Mouse (Mus musculus) CH12.LX (cell line): ENCODE results near the gene Tubgcp6. TPM values are rescaled to one million over a fixed set of nuclear protein-coding genes. Genes with fewer than 3 reads are reported as not detected.

Experiments
- polyA plus RNA-seq: library from polyadenylated mRNA; unstranded; fragments of >175 nt; gene quantifications from 2 replicates; pipeline ENCODE4 v1.2.1, GENCODE M21; 2012; ENCODE audit warnings: low read depth; ENCODE audit not compliant: insufficient read length
- total RNA-seq, 2 experiments: library from RNA; depleted of rRNA; stranded (reverse); fragments of 300-350 nt in 1 of 2; fragments of >200 nt in 1 of 2; gene quantifications; 2 replicates each; pipeline ENCODE4 v1.2.3; 2012 to 2014

Tubgcp6 gene
- total and polyA plus RNA-seq, 3 experiments: 12.7 to 17.0 (median 13.3) TPM

Other genes starting within 250 kb of the Tubgcp6 start
- gene Ttll8, start 168.7 kb downstream of the Tubgcp6 start, total RNA-seq (2012; rRNA removed): not detected in 2 replicates
- not detected in 2 replicates for gene Ttll8, start 168.7 kb downstream of the Tubgcp6 start, total RNA-seq (2014; rRNA removed)
- gene Ttll8, start 168.7 kb downstream of the Tubgcp6 start, polyA plus RNA-seq: not detected in 2 replicates
- gene Mlc1, start 144.1 kb downstream of the Tubgcp6 start, total RNA-seq (2012; rRNA removed): not detected in 2 replicates
- gene Mlc1, start 144.1 kb downstream of the Tubgcp6 start, total RNA-seq (2014; rRNA removed): not detected in 2 replicates
- not detected in 2 replicates for gene Mlc1, start 144.1 kb downstream of the Tubgcp6 start, polyA plus RNA-seq
- not detected in 2 replicates for gene Mov10l1, start 140.2 kb downstream of the Tubgcp6 start, total RNA-seq (2012; rRNA removed)
- gene Mov10l1, start 140.2 kb downstream of the Tubgcp6 start, total RNA-seq (2014; rRNA removed): not detected in 2 replicates
- not detected in 2 replicates for gene Mov10l1, start 140.2 kb downstream of the Tubgcp6 start, polyA plus RNA-seq
- gene Panx2, start 63.4 kb downstream of the Tubgcp6 start, total RNA-seq (2012; rRNA removed): not detected in 2 replicates
- gene Panx2, start 63.4 kb downstream of the Tubgcp6 start, total RNA-seq (2014; rRNA removed): not detected in 2 replicates
- not detected in 2 replicates for gene Panx2, start 63.4 kb downstream of the Tubgcp6 start, polyA plus RNA-seq
- gene Trabd, start 48.0 kb downstream of the Tubgcp6 start, total RNA-seq (2012; rRNA removed): 70.6 and 74.7 TPM in 2 replicates
- gene Trabd, start 48.0 kb downstream of the Tubgcp6 start, total RNA-seq (2014; rRNA removed): 38.0 and 39.2 TPM in 2 replicates
- 49.5 and 53.5 TPM in 2 replicates for gene Trabd, start 48.0 kb downstream of the Tubgcp6 start, polyA plus RNA-seq
- gene Selenoo, start 34.0 kb downstream of the Tubgcp6 start, total RNA-seq (2012; rRNA removed): 6.5 and 11.7 TPM in 2 replicates
- gene Selenoo, start 34.0 kb downstream of the Tubgcp6 start, total RNA-seq (2014; rRNA removed): 8.0 and 8.7 TPM in 2 replicates
- gene Selenoo, start 34.0 kb downstream of the Tubgcp6 start, polyA plus RNA-seq: 2.3 and 3.7 TPM in 2 replicates
- 14.1 and 17.7 TPM in 2 replicates for gene Hdac10, start 5.6 kb upstream of the Tubgcp6 start, total RNA-seq (2012; rRNA removed)
- gene Hdac10, start 5.6 kb upstream of the Tubgcp6 start, total RNA-seq (2014; rRNA removed): 9.5 TPM in 2 replicates
- 8.2 and 8.5 TPM in 2 replicates for gene Hdac10, start 5.6 kb upstream of the Tubgcp6 start, polyA plus RNA-seq
- gene Mapk12, start 17.6 kb upstream of the Tubgcp6 start, total RNA-seq (2012; rRNA removed): 0.17 and 0.21 TPM in 2 replicates
- not detected in 2 replicates for gene Mapk12, start 17.6 kb upstream of the Tubgcp6 start, total RNA-seq (2014; rRNA removed)
- gene Mapk12, start 17.6 kb upstream of the Tubgcp6 start, polyA plus RNA-seq: 0.14 TPM in 1 of 2 replicates, not detected in the other
- 7.4 and 11.4 TPM in 2 replicates for gene Mapk11, start 26.5 kb upstream of the Tubgcp6 start, total RNA-seq (2012; rRNA removed)
- 3.5 and 3.9 TPM in 2 replicates for gene Mapk11, start 26.5 kb upstream of the Tubgcp6 start, total RNA-seq (2014; rRNA removed)
- gene Mapk11, start 26.5 kb upstream of the Tubgcp6 start, polyA plus RNA-seq: 5.2 and 5.3 TPM in 2 replicates
- gene Plxnb2, start 57.7 kb upstream of the Tubgcp6 start, total RNA-seq (2012; rRNA removed): 40.1 and 51.5 TPM in 2 replicates
- gene Plxnb2, start 57.7 kb upstream of the Tubgcp6 start, total RNA-seq (2014; rRNA removed): 2.7 and 2.9 TPM in 2 replicates
- gene Plxnb2, start 57.7 kb upstream of the Tubgcp6 start, polyA plus RNA-seq: 4.3 and 4.5 TPM in 2 replicates
- gene Dennd6b, start 73.4 kb upstream of the Tubgcp6 start, total RNA-seq (2012; rRNA removed): 6.6 and 9.0 TPM in 2 replicates
- 4.1 and 4.5 TPM in 2 replicates for gene Dennd6b, start 73.4 kb upstream of the Tubgcp6 start, total RNA-seq (2014; rRNA removed)
- 8.8 and 9.1 TPM in 2 replicates for gene Dennd6b, start 73.4 kb upstream of the Tubgcp6 start, polyA plus RNA-seq
- 10.0 and 14.7 TPM in 2 replicates for gene Ppp6r2, start 88.4 kb upstream of the Tubgcp6 start, total RNA-seq (2012; rRNA removed)
- 5.8 and 8.7 TPM in 2 replicates for gene Ppp6r2, start 88.4 kb upstream of the Tubgcp6 start, total RNA-seq (2014; rRNA removed)
- 6.8 and 10.3 TPM in 2 replicates for gene Ppp6r2, start 88.4 kb upstream of the Tubgcp6 start, polyA plus RNA-seq
- gene Sbf1, start 192.2 kb upstream of the Tubgcp6 start, total RNA-seq (2012; rRNA removed): 64.6 and 79.1 TPM in 2 replicates
- gene Sbf1, start 192.2 kb upstream of the Tubgcp6 start, total RNA-seq (2014; rRNA removed): 22.6 and 34.6 TPM in 2 replicates
- 65.3 and 69.3 TPM in 2 replicates for gene Sbf1, start 192.2 kb upstream of the Tubgcp6 start, polyA plus RNA-seq
- gene Adm2, start 199.6 kb upstream of the Tubgcp6 start, total RNA-seq (2012; rRNA removed): 1.8 and 4.5 TPM in 2 replicates
- 0.18 and 0.23 TPM in 2 replicates for gene Adm2, start 199.6 kb upstream of the Tubgcp6 start, total RNA-seq (2014; rRNA removed)
- gene Adm2, start 199.6 kb upstream of the Tubgcp6 start, polyA plus RNA-seq: 0.66 and 0.82 TPM in 2 replicates
- not detected in 2 replicates for gene Miox, start 211.3 kb upstream of the Tubgcp6 start, total RNA-seq (2012; rRNA removed)
- not detected in 2 replicates for gene Miox, start 211.3 kb upstream of the Tubgcp6 start, total RNA-seq (2014; rRNA removed)
- not detected in 2 replicates for gene Miox, start 211.3 kb upstream of the Tubgcp6 start, polyA plus RNA-seq
- 18.5 and 18.8 TPM in 2 replicates for gene Lmf2, start 232.5 kb upstream of the Tubgcp6 start, total RNA-seq (2012; rRNA removed)
- 9.1 and 9.9 TPM in 2 replicates for gene Lmf2, start 232.5 kb upstream of the Tubgcp6 start, total RNA-seq (2014; rRNA removed)
- gene Lmf2, start 232.5 kb upstream of the Tubgcp6 start, polyA plus RNA-seq: 28.2 and 36.2 TPM in 2 replicates
- 134 and 151 TPM in 2 replicates for gene Ncaph2, start 232.6 kb upstream of the Tubgcp6 start, total RNA-seq (2012; rRNA removed)
- gene Ncaph2, start 232.6 kb upstream of the Tubgcp6 start, total RNA-seq (2014; rRNA removed): 106 and 108 TPM in 2 replicates
- 95.4 and 122 TPM in 2 replicates for gene Ncaph2, start 232.6 kb upstream of the Tubgcp6 start, polyA plus RNA-seq